Mouse (Mus musculus) CD8-positive naive resting alpha-beta T cell, adult 2 months (primary cell): ENCODE measurements around the gene Il20rb.

Experiments
- DNase-seq, 2 experiments: peaks; one replicate each; pipeline ENCODE4 v3.0.0; 2022; ENCODE audit warnings: low read depth in 2 of 2, low spot score in 2 of 2

Gene Il20rb

GRCm38 (mm10) chr9:100486431-100486830 is at the start of gene Il20rb:
Il20rb (minus strand) TSS chr9:100486788.
- DNase-seq = no peak

DNA sequence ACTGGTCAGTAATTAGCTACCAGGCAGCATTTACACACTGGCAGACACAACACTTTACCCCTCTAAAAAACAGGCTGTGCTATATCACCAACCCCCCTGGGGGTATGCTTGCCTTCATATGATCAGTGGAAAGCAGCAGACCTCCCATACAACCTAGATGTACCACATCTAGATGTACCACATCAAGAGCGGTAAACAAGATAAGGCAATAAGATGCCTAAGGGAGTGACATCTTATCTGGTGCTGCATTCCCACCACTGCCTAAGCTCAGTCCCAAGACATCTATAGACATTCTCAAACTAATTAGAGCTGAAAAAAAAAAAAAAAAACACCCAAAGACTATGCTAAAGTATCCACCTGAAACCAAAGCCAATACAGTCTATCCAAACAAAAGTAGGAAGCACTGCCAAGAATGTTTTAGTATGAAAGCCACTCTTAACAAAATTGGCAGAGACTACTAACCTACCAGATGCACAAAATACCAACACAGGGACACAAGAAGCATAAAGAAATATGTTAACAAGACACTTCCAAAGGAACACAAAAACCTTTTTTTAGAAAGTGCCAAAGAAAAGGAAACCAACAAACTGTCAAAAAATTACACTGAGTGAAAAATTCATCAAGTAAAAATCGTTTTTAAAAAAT is 49.2 kb upstream of the Il20rb start:
- DNase-seq = no peak

DNA sequence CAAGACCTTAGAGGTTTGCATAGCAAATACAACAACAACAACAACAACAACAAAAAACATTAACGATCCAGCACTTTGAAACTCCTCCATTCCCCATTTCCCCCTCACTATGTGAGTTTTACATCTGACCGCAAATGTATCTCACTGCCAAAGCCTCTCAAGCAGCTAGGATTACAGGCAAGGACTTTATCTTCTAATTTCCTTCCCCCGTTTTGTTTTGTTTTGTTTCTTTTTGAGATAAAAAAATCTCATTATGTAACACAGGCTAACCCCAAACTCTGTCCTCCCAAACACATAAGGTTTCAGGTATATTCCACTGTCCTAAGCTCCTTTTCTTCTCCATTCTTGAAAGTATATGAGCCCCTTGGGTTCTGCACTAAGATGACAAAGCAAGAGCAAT is 48.1 kb upstream of the Il20rb start:
- DNase-seq = no peak

DNA sequence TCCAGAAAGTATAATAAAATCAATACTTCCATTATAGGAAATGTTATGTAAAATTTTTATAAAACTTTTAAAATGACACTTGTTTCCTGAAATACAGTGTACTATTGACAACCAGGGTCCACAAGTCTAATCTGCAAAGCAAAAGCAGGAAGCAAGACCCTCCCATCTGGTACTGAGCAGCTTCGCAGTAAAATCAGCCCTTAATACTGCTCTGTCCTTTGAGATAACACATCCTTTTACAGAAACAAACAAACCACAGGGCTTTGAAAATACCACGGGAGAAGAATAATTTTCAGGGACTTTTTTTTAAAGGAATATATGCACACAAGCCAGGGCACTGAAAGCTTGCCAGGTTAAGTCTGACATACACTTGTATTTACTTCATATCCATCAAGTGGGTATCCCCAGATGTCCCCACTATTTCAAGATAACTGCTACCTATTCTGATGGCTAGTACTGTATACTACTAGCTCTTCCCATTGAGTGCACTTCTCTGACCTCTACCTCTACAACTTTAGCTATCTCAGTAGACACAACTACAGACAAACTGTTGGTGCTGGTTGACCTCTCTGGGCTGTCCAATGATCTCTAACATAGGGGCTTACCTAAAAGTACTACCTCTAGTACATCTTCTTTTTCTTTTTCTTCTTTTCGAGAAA is 46.4 kb upstream of the Il20rb start:
- no peak for DNase-seq

GRCm38 (mm10) chr9:100531296-100531695 is 44.7 kb upstream of the Il20rb start:
- no peak for DNase-seq

DNA sequence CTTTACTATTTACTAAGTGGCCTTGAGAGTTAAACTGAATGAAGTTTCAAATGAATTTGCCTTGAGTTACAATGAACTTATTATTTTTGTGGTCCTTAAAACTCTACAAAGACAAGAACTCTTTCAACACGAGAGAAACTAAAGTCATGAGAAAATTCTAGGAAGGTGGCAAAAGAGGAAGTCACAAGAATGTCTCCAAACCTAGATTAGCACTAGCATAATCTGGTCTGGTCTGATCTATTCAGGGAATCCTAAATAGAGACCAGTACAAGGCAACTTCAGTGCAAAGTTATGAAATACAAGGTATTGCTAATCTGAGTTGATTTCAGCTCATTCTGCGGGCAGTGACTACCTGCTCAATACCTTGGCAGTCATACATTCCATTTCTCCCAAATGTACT is 38.6 kb upstream of the Il20rb start:
- DNase-seq = no peak

DNA sequence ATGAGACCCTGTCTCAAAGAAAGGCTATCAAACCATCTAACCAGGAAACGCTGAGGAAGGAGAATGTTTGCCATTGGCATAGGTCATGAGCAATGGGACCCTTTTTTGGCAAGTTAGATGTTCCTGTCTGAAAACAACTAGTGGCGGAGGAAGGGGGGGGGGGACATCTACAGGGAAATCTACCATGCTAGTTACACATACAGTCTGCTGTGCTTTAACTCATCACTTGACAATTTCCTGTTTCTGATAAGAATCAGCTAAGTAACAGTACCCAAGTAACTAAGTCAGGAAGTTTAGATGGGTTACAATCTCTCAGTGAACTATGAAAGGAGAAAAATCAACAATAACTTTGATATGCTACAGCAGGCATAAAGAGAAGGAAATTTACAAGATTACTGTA is 35.4 kb upstream of the Il20rb start:
- no peak for DNase-seq

GRCm38 (mm10) chr9:100520586-100520985 is 34.0 kb upstream of the Il20rb start:
- peak; percentile 12 to 35 for DNase-seq

DNA sequence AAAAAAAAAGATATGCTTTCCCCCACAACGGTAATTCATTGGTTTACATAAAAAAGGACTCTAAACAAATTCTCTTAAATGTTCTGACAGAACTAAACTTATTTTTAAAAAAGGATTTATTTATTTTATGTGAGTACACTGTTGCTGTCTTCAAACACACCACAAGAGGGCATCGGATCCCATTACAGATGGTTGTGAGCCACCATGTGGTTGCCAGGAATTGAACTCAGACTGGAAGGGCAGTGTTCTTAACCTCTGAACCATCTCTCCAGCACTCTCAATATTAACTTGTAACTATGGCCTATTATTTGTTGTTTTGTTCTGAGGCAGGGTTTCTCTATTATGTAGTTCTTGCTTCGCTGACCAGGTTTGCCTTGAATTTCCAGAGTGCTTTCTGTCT is 33.4 kb upstream of the Il20rb start:
- no peak for DNase-seq

GRCm38 (mm10) chr9:100507581-100507980 is 21.0 kb upstream of the Il20rb start:
- no peak for DNase-seq

GRCm38 (mm10) chr9:100506652-100507051 is 20.1 kb upstream of the Il20rb start:
- no peak for DNase-seq

DNA sequence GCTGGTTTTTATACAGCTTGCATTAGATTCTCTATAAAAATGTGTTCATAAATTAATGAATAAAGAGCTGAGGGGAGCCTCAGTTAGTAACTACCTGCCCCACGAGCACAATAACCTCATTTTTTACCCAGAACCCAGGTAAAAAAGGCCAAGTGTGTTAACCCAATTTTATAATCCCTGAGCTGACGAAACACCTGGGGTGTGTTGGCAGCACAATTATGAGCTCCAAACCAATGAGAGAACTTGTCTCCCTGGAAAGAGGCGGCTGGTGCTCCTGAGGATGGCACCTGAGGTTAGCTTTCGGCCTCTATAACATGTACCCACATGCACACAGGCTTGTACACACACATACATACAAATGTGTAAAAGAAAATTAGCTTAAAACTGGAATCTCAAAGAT is 18.9 kb upstream of the Il20rb start:
- DNase-seq = no peak

DNA sequence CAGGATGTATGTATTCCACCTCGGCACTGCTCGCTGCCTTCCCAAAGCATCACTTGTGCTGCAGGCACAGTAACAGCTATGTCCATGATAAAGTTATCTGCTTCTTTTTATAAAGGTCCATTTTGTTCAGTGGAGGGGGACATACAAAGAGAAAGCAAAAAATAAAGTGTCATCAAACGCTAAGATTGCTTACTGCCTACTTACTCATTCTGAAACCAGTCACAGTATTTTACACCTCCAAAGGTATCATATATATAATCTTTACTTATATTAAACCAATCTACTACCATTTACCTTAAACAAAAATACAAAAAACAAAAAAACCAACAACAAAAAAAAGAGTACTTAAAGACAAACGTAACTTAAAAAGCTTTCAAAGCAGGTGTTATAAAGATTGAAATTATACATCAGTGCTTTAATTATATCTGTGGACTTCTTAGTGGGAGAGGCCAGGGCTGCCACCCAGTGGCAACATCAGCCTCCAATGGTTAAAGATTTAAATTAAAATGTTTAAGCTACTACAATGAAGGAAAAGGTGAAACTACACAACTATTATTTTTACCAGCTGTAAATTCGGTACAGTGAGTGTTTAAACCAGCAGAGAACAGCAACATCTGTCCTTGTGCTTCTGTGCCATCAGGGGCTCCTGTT is 7.1 kb upstream of the Il20rb start:
- DNase-seq = peak in 1 of 2 experiments; percentile 9

GRCm38 (mm10) chr9:100491424-100491823 is 4.8 kb upstream of the Il20rb start:
- DNase-seq = no peak

DNA sequence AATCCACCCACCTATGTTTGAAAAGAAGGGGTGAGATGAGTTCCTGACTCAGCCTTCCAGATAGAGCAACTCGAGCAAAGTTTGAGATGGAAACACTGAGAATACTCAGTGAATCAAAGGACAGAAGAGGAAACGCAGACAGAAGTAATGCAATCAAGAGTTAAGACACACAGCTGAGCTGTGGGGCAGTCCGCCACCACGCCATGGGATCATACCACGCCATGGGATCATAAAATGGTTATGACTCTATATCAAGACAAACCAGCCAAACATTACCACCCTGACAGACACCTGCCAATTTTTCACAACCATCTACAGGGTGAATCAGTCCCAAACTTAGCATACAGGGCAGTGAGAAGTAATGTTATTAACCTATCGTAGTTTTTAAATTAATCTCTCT is 2.4 kb upstream of the Il20rb start:
- no peak for DNase-seq

- DNase-seq = no peak
Observed at GRCm38 (mm10) chr9:100488056-100488713, 1.6 kb upstream of the Il20rb start.

GRCm38 (mm10) chr9:100483318-100483717 is 3.3 kb downstream of the Il20rb start:
- no peak for DNase-seq

DNA sequence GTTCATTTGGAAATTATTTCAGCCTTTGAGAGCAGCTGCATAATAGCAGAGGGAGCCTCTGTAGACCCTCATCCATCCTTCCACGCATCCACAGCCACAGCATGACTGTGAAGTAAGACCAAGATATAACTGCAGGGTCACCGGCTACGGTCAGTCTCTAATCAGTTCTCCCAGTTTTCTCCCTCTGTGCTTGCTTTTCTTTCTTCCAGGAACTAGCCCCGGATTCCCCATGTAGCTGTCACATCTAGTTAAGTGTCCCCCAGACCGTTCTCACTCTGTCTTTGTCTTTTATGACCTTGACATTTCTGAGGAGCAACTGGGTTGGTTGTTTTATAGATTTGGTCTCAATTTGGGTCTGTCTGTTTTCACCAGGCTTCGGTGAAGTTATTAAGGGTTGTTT is 5.0 kb downstream of the Il20rb start:
- DNase-seq = no peak

DNA sequence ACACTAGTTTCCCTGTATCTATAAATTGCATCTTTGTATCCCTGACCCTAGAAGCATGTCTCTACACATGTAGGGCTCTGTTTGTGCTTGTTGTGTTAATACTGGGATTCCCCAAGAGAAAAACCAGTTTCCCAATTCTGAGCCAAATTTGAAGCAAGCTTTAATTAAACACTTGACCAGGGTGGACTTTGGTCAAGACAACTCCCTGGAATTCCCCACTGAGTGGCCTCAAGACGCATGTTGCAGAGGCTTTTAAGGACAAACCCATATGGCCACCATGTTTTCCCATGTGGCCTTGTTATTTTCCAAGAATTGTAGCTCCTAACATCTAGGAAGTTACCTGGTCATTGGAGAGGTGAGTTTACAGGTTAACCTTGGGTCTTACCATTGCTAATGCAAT is 12.5 kb downstream of the Il20rb start:
- no peak for DNase-seq

DNA sequence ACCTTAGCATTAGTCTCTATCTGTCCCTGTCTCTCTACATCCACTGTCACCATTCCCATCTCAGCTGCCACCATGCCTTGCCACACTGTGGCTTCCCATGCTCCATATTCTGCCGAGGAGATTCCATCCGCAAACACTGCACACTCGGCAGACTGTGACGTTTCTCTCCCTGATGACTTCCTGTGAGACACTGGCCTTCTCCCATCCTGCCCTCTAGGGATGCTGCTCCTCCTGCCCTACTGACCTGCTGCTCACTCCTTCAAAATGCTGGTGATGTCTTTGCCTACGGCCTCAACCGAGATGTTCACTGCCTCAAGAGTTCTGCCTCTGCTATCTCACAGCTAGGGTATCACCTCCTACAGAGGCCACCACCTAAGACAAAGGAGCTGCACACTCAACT is 13.2 kb downstream of the Il20rb start:
- no peak for DNase-seq

- no peak for DNase-seq
Observed at GRCm38 (mm10) chr9:100472931-100473330, 13.7 kb downstream of the Il20rb start.

- no peak for DNase-seq
Observed at GRCm38 (mm10) chr9:100471605-100471953, 15.0 kb downstream of the Il20rb start.
